Mouse (Mus musculus): Measurements from ENCODE around the gene Ephb2. TPM values are rescaled to one million over a fixed set of nuclear protein-coding genes. Genes with fewer than 3 reads are reported as not detected.

The Ephb2 gene
- total RNA-seq, 1 experiment = 15.5 TPM

DNA sequence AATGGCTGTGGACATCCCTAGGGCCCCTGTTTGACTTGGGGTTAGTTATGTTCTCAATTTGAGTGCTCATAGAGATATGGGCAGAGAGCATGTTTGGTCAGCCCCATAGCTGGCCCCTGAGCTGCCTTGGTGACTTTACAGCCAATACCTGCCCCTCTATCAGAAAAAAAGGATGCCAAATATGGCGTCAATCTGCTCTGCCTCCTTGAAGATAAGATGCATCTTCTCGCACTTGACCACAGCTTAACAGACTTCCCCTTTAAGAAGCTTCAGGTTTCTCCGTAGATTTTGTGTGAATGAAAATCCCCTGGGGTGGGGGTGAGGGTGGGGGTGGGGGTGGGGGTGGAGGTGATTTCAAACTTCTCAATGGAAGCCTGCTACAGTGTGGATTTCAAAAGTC is 177.9 kb downstream of the Ephb2 start:
- no peak for DNase-seq (ENCODE audit: low read depth, low spot score)
- H3K9me3 ChIP-seq (ENCODE audit: control insufficient read depth, insufficient read depth, low read depth, low read length) = no peaks in the 10 kb centered on the region
- H3K36me3 ChIP-seq (ENCODE audit: control insufficient read depth, insufficient read depth, low read length, poor library complexity, severe bottlenecking) = peaks cover 9% of the 10 kb centered on the region; the same call in 1 of the 2 replicates
- H3K9ac ChIP-seq (ENCODE audit: insufficient read depth, low read depth, low read length, poor library complexity, severe bottlenecking) = no peak overlapping the region
- no peak overlapping the region for H3K27ac ChIP-seq (ENCODE audit: insufficient read depth, low read depth, low read length, poor library complexity, severe bottlenecking)
- in situ Hi-C loops (cut with MboI; ENCODE audit: low sequenced_read_pairs in 2 of 2, unreplicated experiment in 2 of 2) = loop anchor here (10.0 to 25.0 kb wide), 2 partner anchors 217 to 404 kb away; no protein-coding TSS in a partner anchor
- TF ChIP-seq HCFC1 (IDR thresholded peaks at IDR 0.05; ENCODE audit: borderline replicate concordance, insufficient read depth, low read length) (no peak), ZNF384 (IDR thresholded peaks at IDR 0.05; ENCODE audit: low read depth, low read length) (no peak)
- no peak overlapping the region for H3K4me3 ChIP-seq (ENCODE audit: insufficient read depth in 1 of 2, low read depth in 1 of 2, low read length in 2 of 2, poor library complexity in 1 of 2, severe bottlenecking in 1 of 2)
- H3K4me1 ChIP-seq (ENCODE audit: control insufficient read depth in 2 of 2, insufficient read depth in 2 of 2, low read length in 2 of 2, poor library complexity in 1 of 2) = no peaks in the 10 kb centered on the region

DNA sequence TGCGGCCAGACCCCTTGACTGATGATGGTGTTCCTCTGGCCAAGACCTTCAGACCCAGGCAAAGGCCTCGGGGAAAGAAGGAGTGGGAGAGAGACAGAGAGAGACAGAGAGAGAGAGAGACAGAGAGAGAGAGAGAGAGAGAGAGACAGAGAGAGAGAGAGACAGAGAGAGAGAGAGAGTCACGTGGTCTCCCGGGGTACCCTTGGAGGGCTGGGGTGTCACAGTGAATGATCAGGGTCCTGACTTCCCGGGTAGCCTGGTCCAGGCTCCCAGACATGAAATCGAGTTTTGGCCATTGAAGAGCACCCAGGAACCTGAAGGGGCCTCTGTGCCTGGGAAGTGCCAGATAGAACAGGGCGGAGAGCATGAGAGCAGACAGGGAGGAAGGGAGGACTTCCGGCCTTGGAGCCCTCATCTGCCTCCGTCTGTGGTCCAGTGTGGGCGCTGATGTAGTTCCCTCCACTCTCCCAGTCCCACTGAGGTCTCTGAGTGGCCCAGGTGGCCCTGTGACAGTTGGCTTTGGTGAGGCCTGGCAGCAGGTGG is 182.0 kb downstream of the Ephb2 start:
- Histone ChIP-seq H3K36me3 (ENCODE audit: control insufficient read depth, insufficient read depth, low read length, poor library complexity, severe bottlenecking) (peaks cover 4% of the 10 kb centered on the region; the same call in 1 of the 2 replicates), H3K9ac (ENCODE audit: insufficient read depth, low read depth, low read length, poor library complexity, severe bottlenecking) (no peak overlapping the region), H3K9me3 (ENCODE audit: control insufficient read depth, insufficient read depth, low read depth, low read length) (no peaks in the 10 kb centered on the region), H3K27ac (ENCODE audit: insufficient read depth, low read depth, low read length, poor library complexity, severe bottlenecking) (no peak overlapping the region), H3K4me1 (ENCODE audit: control insufficient read depth in 2 of 2, insufficient read depth in 2 of 2, low read length in 2 of 2, poor library complexity in 1 of 2) (peaks cover 0 to 2% of the 10 kb centered on the region in 2 experiments; a peak in 1 of 4 replicates), H3K4me3 (ENCODE audit: insufficient read depth in 1 of 2, low read depth in 1 of 2, low read length in 2 of 2, poor library complexity in 1 of 2, severe bottlenecking in 1 of 2) (no peak overlapping the region)
- no peak for DNase-seq (ENCODE audit: low read depth, low spot score)
- in situ Hi-C loops (cut with MboI; ENCODE audit: low sequenced_read_pairs in 2 of 2, unreplicated experiment in 2 of 2) = loop anchor here (10.0 to 25.0 kb wide), 2 partner anchors 221 to 409 kb away; no protein-coding TSS in a partner anchor
- no peak for TF ChIP-seq MAFK (IDR thresholded peaks at IDR 0.05; ENCODE audit: insufficient read depth, low read depth, low read length)
- no peak for TF ChIP-seq HCFC1 (IDR thresholded peaks at IDR 0.05; ENCODE audit: borderline replicate concordance, insufficient read depth, low read length)
- no peak for TF ChIP-seq ZC3H11A (IDR thresholded peaks at IDR 0.05; ENCODE audit: borderline replicate concordance, low read depth, low read length)
- TF ChIP-seq ZNF384 (IDR thresholded peaks at IDR 0.05; ENCODE audit: low read depth, low read length) = no peak
- no peak for TF ChIP-seq CHD2 (IDR thresholded peaks at IDR 0.05; ENCODE audit: low read depth, low read length)

GRCm38 (mm10) chr4:136653019-136653418 is 182.8 kb downstream of the Ephb2 start:
- DNase-seq (ENCODE audit: low read depth, low spot score) = no peak
- in situ Hi-C loops (cut with MboI; ENCODE audit: low sequenced_read_pairs in 2 of 2, unreplicated experiment in 2 of 2) = loop anchor here (10.0 to 25.0 kb wide), 2 partner anchors 222 to 409 kb away; no protein-coding TSS in a partner anchor
- no peak overlapping the region for H3K4me3 ChIP-seq (ENCODE audit: insufficient read depth in 1 of 2, low read depth in 1 of 2, low read length in 2 of 2, poor library complexity in 1 of 2, severe bottlenecking in 1 of 2)
- H3K27ac ChIP-seq (ENCODE audit: insufficient read depth, low read depth, low read length, poor library complexity, severe bottlenecking) = no peak overlapping the region
- no peak overlapping the region for H3K9ac ChIP-seq (ENCODE audit: insufficient read depth, low read depth, low read length, poor library complexity, severe bottlenecking)
- peaks cover 4% of the 10 kb centered on the region; the same call in 1 of the 2 replicates for H3K36me3 ChIP-seq (ENCODE audit: control insufficient read depth, insufficient read depth, low read length, poor library complexity, severe bottlenecking)
- peaks cover 0 to 2% of the 10 kb centered on the region in 2 experiments; a peak in 1 of 4 replicates for H3K4me1 ChIP-seq (ENCODE audit: control insufficient read depth in 2 of 2, insufficient read depth in 2 of 2, low read length in 2 of 2, poor library complexity in 1 of 2)
- H3K9me3 ChIP-seq (ENCODE audit: control insufficient read depth, insufficient read depth, low read depth, low read length) = no peaks in the 10 kb centered on the region
- no peak for TF ChIP-seq ZC3H11A (IDR thresholded peaks at IDR 0.05; ENCODE audit: borderline replicate concordance, low read depth, low read length)
- TF ChIP-seq ZNF384 (IDR thresholded peaks at IDR 0.05; ENCODE audit: low read depth, low read length) = no peak
- no peak for TF ChIP-seq MAFK (IDR thresholded peaks at IDR 0.05; ENCODE audit: insufficient read depth, low read depth, low read length)

DNA sequence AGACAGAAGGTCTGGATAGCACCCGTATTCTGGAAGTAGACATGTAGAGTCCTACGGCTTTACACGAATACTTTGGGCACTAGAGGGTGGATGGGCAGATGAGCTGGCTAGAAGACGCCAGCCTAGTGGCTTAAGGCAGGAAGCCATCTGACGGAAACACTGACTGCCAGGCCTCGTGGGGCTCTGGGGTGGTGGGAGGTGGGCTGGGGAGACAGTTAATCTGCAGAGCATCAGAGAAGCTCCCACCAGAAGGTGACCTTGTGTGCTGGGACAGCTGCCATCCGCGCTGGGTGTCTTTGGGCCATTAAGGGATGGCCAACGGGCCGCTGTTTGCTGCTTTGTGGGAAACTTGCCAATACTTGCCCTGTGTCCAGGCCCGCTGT is 183.3 kb downstream of the Ephb2 start:
- in situ Hi-C loops (cut with MboI; ENCODE audit: low sequenced_read_pairs in 2 of 2, unreplicated experiment in 2 of 2) = loop anchor here (10.0 to 25.0 kb wide), 2 partner anchors 222 to 410 kb away; no protein-coding TSS in a partner anchor
- no peaks in the 10 kb centered on the region for H3K9me3 ChIP-seq (ENCODE audit: control insufficient read depth, insufficient read depth, low read depth, low read length)
- no peak for DNase-seq (ENCODE audit: low read depth, low spot score)
- H3K9ac ChIP-seq (ENCODE audit: insufficient read depth, low read depth, low read length, poor library complexity, severe bottlenecking) = no peak overlapping the region
- no peak overlapping the region for H3K4me3 ChIP-seq (ENCODE audit: insufficient read depth in 1 of 2, low read depth in 1 of 2, low read length in 2 of 2, poor library complexity in 1 of 2, severe bottlenecking in 1 of 2)
- peaks cover 4% of the 10 kb centered on the region; the same call in 1 of the 2 replicates for H3K36me3 ChIP-seq (ENCODE audit: control insufficient read depth, insufficient read depth, low read length, poor library complexity, severe bottlenecking)
- no peak overlapping the region for H3K27ac ChIP-seq (ENCODE audit: insufficient read depth, low read depth, low read length, poor library complexity, severe bottlenecking)
- peaks cover 0 to 2% of the 10 kb centered on the region in 2 experiments; a peak in 1 of 4 replicates for H3K4me1 ChIP-seq (ENCODE audit: control insufficient read depth in 2 of 2, insufficient read depth in 2 of 2, low read length in 2 of 2, poor library complexity in 1 of 2)
- TF ChIP-seq HCFC1 (IDR thresholded peaks at IDR 0.05; ENCODE audit: borderline replicate concordance, insufficient read depth, low read length) = no peak
- no peak for TF ChIP-seq ZNF384 (IDR thresholded peaks at IDR 0.05; ENCODE audit: low read depth, low read length)
- no peak for TF ChIP-seq CHD2 (IDR thresholded peaks at IDR 0.05; ENCODE audit: low read depth, low read length)
- TF ChIP-seq ZC3H11A (IDR thresholded peaks at IDR 0.05; ENCODE audit: borderline replicate concordance, low read depth, low read length) = no peak
- TF ChIP-seq MAFK (IDR thresholded peaks at IDR 0.05; ENCODE audit: insufficient read depth, low read depth, low read length) = no peak

Data from ES-E14 (cell line).